Mouse (Mus musculus): Measurements from ENCODE around the gene Rhpn2.

Rhpn2 gene

DNA sequence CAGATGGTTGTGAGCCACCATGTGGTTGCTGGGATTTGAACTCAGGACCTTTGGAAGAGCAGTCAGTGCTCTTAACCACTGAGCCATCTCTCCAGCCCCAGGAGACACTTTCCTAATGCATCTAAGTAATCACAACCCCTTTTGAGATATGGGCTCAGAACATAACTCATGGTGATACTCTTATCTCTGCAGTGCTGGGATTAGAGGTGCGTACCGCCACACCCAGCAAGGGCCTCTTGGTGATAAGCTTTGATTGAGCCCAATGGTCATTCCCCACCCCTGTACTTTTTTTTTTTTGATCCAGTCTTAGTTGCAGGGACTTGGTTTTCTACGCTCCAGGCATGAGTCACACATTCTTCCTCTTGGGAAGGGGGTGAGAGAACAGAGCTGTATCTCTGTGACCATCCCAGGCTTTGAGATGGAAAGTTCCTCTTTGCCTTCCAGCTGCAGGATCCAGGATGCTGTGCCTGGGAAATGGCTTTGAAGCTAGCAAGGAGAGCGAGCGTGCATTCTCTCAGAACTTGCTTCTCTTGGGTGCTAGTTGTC is 10.9 kb downstream of the Rhpn2 start:
- no peak for ATAC-seq (ENCODE audit: insufficient number of reproducible peaks, low FRiP score, low TSS enrichment)

DNA sequence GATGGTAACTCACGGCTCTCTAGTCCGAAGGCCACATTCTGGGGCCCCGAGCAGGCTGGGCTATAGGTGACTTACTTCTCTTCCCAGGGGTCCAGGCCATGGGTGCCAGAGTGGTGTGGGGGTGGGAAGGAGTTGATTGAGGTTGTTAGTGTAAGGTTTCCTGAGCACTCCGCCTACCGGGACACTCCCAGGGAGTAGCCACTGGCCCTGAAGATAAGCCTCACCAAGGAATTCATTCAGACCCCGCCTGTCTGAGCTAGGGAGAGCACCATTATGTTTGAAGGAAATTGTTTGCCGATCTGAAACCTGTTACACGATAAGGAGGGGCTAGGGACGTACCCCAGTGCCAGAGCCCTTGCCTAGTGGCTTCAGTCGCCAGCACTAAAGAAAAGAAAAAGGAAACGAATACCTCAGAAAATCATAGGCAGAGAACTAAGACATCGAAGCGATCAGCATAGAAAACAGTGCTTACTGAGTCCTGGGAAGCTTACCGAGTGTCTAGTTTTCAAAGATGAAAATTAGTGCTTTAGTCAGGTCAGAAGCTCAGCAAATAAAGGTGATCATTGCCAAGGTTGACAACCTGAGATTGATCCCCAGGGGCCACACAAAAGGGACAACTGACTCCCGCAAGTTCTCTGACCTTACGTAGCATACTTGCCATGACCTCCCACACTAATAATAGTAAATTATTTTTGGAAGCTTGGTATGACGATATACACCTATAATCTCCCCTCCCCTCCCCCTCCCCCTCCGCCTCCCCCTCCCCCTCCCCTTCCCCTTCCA is 14.1 kb downstream of the Rhpn2 start:
- ATAC-seq (ENCODE audit: insufficient number of reproducible peaks, low FRiP score, low TSS enrichment): no peak

GRCm38 (mm10) chr7:35349022-35349421 is 15.1 kb downstream of the Rhpn2 start:
- no peak for ATAC-seq (ENCODE audit: insufficient number of reproducible peaks, low FRiP score, low TSS enrichment)

GRCm38 (mm10) chr7:35349886-35350684 is 16.1 kb downstream of the Rhpn2 start:
- ATAC-seq (ENCODE audit: insufficient number of reproducible peaks, low FRiP score, low TSS enrichment): no peak

DNA sequence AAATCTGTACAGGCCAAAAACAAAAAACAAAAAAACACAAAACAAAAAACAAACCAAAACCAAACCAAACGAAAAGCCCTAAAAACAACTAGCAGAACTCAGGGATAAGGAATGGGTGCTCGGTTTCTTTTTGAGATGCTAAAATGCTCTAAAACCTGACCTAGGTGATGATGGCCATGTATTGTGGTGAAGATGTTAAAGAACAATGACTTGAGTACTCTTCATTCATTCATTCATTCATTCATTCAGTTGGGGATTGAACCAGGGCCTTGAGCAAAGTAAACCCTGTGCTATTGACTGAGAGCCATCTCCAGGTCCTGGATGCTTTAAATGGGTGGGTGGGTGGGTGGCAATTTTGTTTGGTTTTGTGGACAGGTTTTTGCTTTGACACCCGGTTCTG is 17.2 kb downstream of the Rhpn2 start:
- no peak for ATAC-seq (ENCODE audit: insufficient number of reproducible peaks, low FRiP score, low TSS enrichment)

- ATAC-seq (ENCODE audit: insufficient number of reproducible peaks, low FRiP score, low TSS enrichment): no peak
These were observed 19.3 kb downstream of the Rhpn2 start for GRCm38 (mm10) chr7:35353306-35353705.

- no peak for ATAC-seq (ENCODE audit: insufficient number of reproducible peaks, low FRiP score, low TSS enrichment)
These were observed 21.4 kb downstream of the Rhpn2 start for GRCm38 (mm10) chr7:35355303-35355872.

DNA sequence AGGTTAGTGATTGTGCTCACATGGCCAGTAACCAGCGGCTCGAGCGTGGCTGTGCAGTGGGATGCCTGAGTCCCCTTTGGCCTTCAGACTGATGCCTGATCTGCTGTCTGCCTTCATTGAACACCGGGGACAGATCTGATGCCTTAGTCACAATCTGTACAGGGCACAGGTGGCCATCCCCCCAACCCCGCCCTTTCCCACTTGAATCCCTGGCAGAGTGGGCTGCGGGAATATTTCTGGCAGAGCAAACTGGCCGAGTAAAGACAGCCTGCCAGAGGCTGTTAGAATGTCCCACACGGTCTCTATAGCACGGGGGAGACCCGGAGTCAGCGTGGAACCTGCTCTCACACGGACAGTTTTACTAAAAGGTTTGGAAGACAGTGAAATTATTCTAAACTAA is 23.7 kb downstream of the Rhpn2 start:
- ATAC-seq (ENCODE audit: insufficient number of reproducible peaks, low FRiP score, low TSS enrichment): peak; percentile 36; the same call in 1 of the 2 replicates

- no peak for ATAC-seq (ENCODE audit: insufficient number of reproducible peaks, low FRiP score, low TSS enrichment)
These were observed 28.3 kb downstream of the Rhpn2 start for GRCm38 (mm10) chr7:35362253-35362652.

GRCm38 (mm10) chr7:35362868-35363267 is 28.9 kb downstream of the Rhpn2 start:
- no peak for ATAC-seq (ENCODE audit: insufficient number of reproducible peaks, low FRiP score, low TSS enrichment)

GRCm38 (mm10) chr7:35365161-35365910 is 31.4 kb downstream of the Rhpn2 start:
- no peak for ATAC-seq (ENCODE audit: insufficient number of reproducible peaks, low FRiP score, low TSS enrichment)

- no peak for ATAC-seq (ENCODE audit: insufficient number of reproducible peaks, low FRiP score, low TSS enrichment)
These were observed 37.1 kb downstream of the Rhpn2 start for GRCm38 (mm10) chr7:35371096-35371495.

GRCm38 (mm10) chr7:35372483-35373017 is 38.6 kb downstream of the Rhpn2 start:
- no peak for ATAC-seq (ENCODE audit: insufficient number of reproducible peaks, low FRiP score, low TSS enrichment)

GRCm38 (mm10) chr7:35373146-35373989 is 39.4 kb downstream of the Rhpn2 start:
- no peak for ATAC-seq (ENCODE audit: insufficient number of reproducible peaks, low FRiP score, low TSS enrichment)

- no peak for ATAC-seq (ENCODE audit: insufficient number of reproducible peaks, low FRiP score, low TSS enrichment)
These were observed 40.3 kb downstream of the Rhpn2 start for GRCm38 (mm10) chr7:35374265-35374664.

DNA sequence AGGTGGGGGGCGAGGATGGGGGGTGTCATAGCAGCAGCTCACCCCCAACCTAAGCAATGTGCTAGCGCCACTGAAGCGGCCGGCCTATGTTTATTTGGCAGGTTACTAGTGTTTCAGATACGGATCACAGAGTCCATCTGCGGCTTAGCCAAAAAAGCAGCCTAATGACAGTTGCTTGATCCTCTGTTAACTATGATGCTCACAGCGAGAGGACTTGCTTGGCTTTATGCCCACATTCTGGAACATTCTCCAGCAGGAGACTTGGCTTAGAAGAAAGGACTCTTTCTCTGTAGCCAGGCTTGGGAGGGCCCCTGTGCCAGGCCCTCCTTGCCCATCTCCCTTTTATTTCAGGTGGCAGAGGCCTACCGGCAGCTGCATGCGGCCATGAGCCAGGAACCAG is 42.7 kb downstream of the Rhpn2 start:
- ATAC-seq (ENCODE audit: insufficient number of reproducible peaks, low FRiP score, low TSS enrichment): peak; percentile 78; the same call in 1 of the 2 replicates

DNA sequence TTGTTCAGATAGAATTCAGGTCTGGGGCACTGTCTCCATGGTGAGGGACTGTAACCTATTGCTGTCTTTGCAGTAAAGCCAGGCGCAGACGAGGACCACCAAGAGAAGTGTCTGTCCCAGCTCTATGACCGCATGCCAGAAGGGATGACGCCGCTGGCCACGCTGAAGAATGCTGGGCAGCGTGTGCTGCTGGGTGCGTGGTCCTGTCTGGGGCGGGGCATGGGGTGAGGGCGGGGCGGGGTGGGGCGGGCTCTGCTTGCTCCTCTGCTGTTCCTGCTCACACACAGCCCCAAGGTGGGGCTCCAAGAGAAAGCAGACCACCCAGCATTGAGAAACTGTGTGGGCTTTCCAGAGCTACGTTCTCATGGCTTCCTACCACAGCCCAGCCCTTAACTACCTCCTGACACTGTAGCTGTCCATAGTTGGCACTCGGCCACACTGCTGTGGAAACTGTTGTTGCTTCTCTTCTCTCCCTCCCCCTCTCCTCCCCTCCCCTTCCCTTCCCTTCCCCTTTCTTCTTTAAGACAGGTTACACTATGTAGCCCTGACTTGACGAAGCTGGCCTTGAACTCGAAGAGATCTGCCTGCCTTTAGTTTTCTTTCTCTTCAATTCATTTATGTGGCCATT is 45.6 kb downstream of the Rhpn2 start:
- no peak for ATAC-seq (ENCODE audit: insufficient number of reproducible peaks, low FRiP score, low TSS enrichment)

DNA sequence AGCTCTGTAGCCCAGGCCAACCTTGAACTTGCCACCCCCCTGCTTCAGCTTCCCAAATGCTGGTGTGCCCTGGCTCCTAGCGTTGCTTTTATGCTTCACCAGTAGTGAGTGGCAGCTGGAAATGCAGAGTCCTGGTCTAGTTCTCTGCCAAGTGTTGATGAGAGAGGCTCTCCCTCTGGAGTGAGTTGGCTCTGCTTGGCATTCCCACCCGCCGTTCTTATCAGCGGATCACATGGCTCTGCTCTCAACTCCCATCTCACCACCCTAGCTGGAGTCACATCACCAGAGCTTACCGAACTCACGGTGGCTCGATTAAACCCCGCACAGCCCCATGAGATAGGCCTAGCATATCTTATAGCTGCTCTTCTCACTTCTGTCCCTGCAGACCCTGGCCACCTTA is 46.4 kb downstream of the Rhpn2 start:
- ATAC-seq (ENCODE audit: insufficient number of reproducible peaks, low FRiP score, low TSS enrichment): no peak

GRCm38 (mm10) chr7:35381861-35382260 is 47.9 kb downstream of the Rhpn2 start:
- no peak for ATAC-seq (ENCODE audit: insufficient number of reproducible peaks, low FRiP score, low TSS enrichment)

Measured in cerebellum, adult (tissue).